Mouse (Mus musculus) liver, embryonic 14.5 days (tissue): ENCODE data around the gene Bod1l.

Experiments
- CTCF ChIP-seq: IDR thresholded peaks from 2 replicates; pipeline ENCODE4 v1.5.1; 2016; ENCODE audit warnings: antibody characterized with exemption, low read depth, control low read depth
- EP300 ChIP-seq: IDR thresholded peaks from 2 replicates; pipeline ENCODE4 v1.6.1; 2016; ENCODE audit warnings: antibody characterized with exemption, low read depth

GRCm38 (mm10) chr5:41871164-41871563 lies 27.0 kb upstream of the Bod1l start:
- TF ChIP-seq CTCF (no peak), EP300 (no peak)
